In genomic region chr8:106076612-106077011, GRCm38 (mm10) we compare ENCODE assay signal across 8 mouse cellular contexts. TPM values are rescaled to one million over a fixed set of nuclear protein-coding genes. Genes with fewer than 3 reads are reported as not detected.
DNase-seq lines count a peak whose midpoint lies in the region; ATAC-seq lines count a peak whose summit lies in the region.

No protein-coding gene starts in this region.

- H3K27ac ChIP-seq in embryonic facial prominence, embryonic 11.5 days (replicated peaks; ENCODE audit: low read depth, low read length): no peak overlapping the region
- no peak overlapping the region for H3K27ac ChIP-seq in embryonic facial prominence, embryonic 10.5 days (replicated peaks)
- no peak overlapping the region for H3K27ac ChIP-seq in midbrain, embryonic 11.5 days (ENCODE audit: low read depth, low read length)
- H3K27ac ChIP-seq in midbrain, embryonic 10.5 days (replicated peaks): no peak overlapping the region
- no peak overlapping the region for H3K27ac ChIP-seq in forebrain, embryonic 12.5 days

- WGBS in embryonic facial prominence, embryonic 11.5 days: 77% methylated on average over 5 of the region's 5 CpGs
- WGBS in embryonic facial prominence, embryonic 10.5 days: 80% methylated on average over 5 of the region's 5 CpGs
- 83% methylated on average over 5 of the region's 5 CpGs for whole genome bisulfite sequencing in midbrain, embryonic 11.5 days
- 84% methylated on average over 5 of the region's 5 CpGs for WGBS in midbrain, embryonic 10.5 days
- WGBS in forebrain, embryonic 12.5 days: 85% methylated on average over 5 of the region's 5 CpGs

- no peaks in the 10 kb centered on the region for H3K9me3 ChIP-seq in embryonic facial prominence, embryonic 11.5 days (replicated peaks; ENCODE audit: control insufficient read depth, low read length)
- no peaks in the 10 kb centered on the region for H3K9me3 ChIP-seq in embryonic facial prominence, embryonic 10.5 days
- no peaks in the 10 kb centered on the region; the same call in 1 of the 2 replicates for H3K9me3 ChIP-seq in midbrain, embryonic 11.5 days (ENCODE audit: control insufficient read depth, low read length)
- no peaks in the 10 kb centered on the region for H3K9me3 ChIP-seq in midbrain, embryonic 10.5 days (replicated peaks)
- H3K9me3 ChIP-seq in forebrain, embryonic 12.5 days: no peaks in the 10 kb centered on the region; the same call in 1 of the 2 replicates

- peak; percentile 47 for DNase-seq in embryonic facial prominence, embryonic 11.5 days (ENCODE audit: low spot score)
- DNase-seq in embryonic facial prominence, embryonic 10.5 days (ENCODE audit: low spot score): no peak
- peak; percentile 82 for DNase-seq in midbrain, embryonic 11.5 days (ENCODE audit: low spot score, missing footprints)
- DNase-seq in midbrain, embryonic 10.5 days (ENCODE audit: low spot score): no peak
- DNase-seq in retina, embryonic 14.5 days (ENCODE audit: low spot score): peak; percentile 44
- no peak for DNase-seq in urinary bladder, postnatal 4 days (ENCODE audit: low spot score in 2 of 2)

- no peaks in the 10 kb centered on the region for H3K4me1 ChIP-seq in embryonic facial prominence, embryonic 11.5 days (ENCODE audit: control insufficient read depth, insufficient read depth, low read length)
- no peaks in the 10 kb centered on the region for H3K4me1 ChIP-seq in embryonic facial prominence, embryonic 10.5 days
- H3K4me1 ChIP-seq in midbrain, embryonic 11.5 days (ENCODE audit: control insufficient read depth, insufficient read depth, low read length): no peaks in the 10 kb centered on the region
- no peaks in the 10 kb centered on the region for H3K4me1 ChIP-seq in midbrain, embryonic 10.5 days
- no peaks in the 10 kb centered on the region for H3K4me1 ChIP-seq in forebrain, embryonic 12.5 days

- no peaks in the 10 kb centered on the region for H3K27me3 ChIP-seq in embryonic facial prominence, embryonic 11.5 days (ENCODE audit: control insufficient read depth, insufficient read depth, low read length)
- no peaks in the 10 kb centered on the region for H3K27me3 ChIP-seq in embryonic facial prominence, embryonic 10.5 days (replicated peaks; ENCODE audit: low read depth, poor library complexity, severe bottlenecking)
- H3K27me3 ChIP-seq in midbrain, embryonic 11.5 days (ENCODE audit: control insufficient read depth, insufficient read depth, low read length): no peaks in the 10 kb centered on the region
- H3K27me3 ChIP-seq in midbrain, embryonic 10.5 days (ENCODE audit: low read depth, poor library complexity, severe bottlenecking): no peaks in the 10 kb centered on the region
- no peaks in the 10 kb centered on the region for H3K27me3 ChIP-seq in forebrain, embryonic 12.5 days

- H3K36me3 ChIP-seq in embryonic facial prominence, embryonic 11.5 days (replicated peaks; ENCODE audit: control insufficient read depth, insufficient read depth, low read depth, low read length): no peaks in the 10 kb centered on the region
- H3K36me3 ChIP-seq in embryonic facial prominence, embryonic 10.5 days (replicated peaks): peaks cover 32% of the 10 kb centered on the region
- peaks cover 4% of the 10 kb centered on the region for H3K36me3 ChIP-seq in midbrain, embryonic 11.5 days (ENCODE audit: control insufficient read depth, insufficient read depth, low read length)
- peaks cover 29% of the 10 kb centered on the region for H3K36me3 ChIP-seq in midbrain, embryonic 10.5 days
- peaks cover 19% of the 10 kb centered on the region for H3K36me3 ChIP-seq in forebrain, embryonic 12.5 days (replicated peaks)

- H3K9ac ChIP-seq in embryonic facial prominence, embryonic 11.5 days (replicated peaks; ENCODE audit: low read length): no peak overlapping the region
- no peak overlapping the region for H3K9ac ChIP-seq in midbrain, embryonic 11.5 days (ENCODE audit: low read length)
- no peak overlapping the region for H3K9ac ChIP-seq in forebrain, embryonic 12.5 days

- no peak overlapping the region for H3K4me2 ChIP-seq in embryonic facial prominence, embryonic 11.5 days (ENCODE audit: low read depth, low read length)
- no peak overlapping the region for H3K4me2 ChIP-seq in midbrain, embryonic 11.5 days
- no peak overlapping the region for H3K4me2 ChIP-seq in forebrain, embryonic 12.5 days

- no peak overlapping the region for H3K4me3 ChIP-seq in embryonic facial prominence, embryonic 11.5 days (ENCODE audit: low read depth, low read length)
- no peak overlapping the region for H3K4me3 ChIP-seq in embryonic facial prominence, embryonic 10.5 days
- H3K4me3 ChIP-seq in midbrain, embryonic 11.5 days (ENCODE audit: low read depth, low read length): no peak overlapping the region
- H3K4me3 ChIP-seq in midbrain, embryonic 10.5 days: no peak overlapping the region
- no peak overlapping the region for H3K4me3 ChIP-seq in forebrain, embryonic 12.5 days (replicated peaks)

- ATAC-seq in embryonic facial prominence, embryonic 11.5 days (replicated peaks; ENCODE audit: insufficient number of reproducible peaks, low FRiP score, low TSS enrichment, low read depth): no peak
- ATAC-seq in midbrain, embryonic 11.5 days (ENCODE audit: low FRiP score): no peak
- 0 out of 2 replicates have a peak, but pooled peaks have one; percentile 73 for ATAC-seq in common myeloid progenitor, adult 5-6 weeks (replicated peaks; ENCODE audit: low read depth, poor library complexity, severe bottlenecking)
- no peak for ATAC-seq in forebrain, embryonic 12.5 days (ENCODE audit: low FRiP score)

RNA-seq across cellular contexts. Expression of gene Nfatc3, which starts 18.0 kb away (rescaled TPM):
- polyA plus RNA-seq in embryonic facial prominence, embryonic 11.5 days (2014; fragmentation: Nextera tagmentation; extraction: Ambion mirVana): 5.1 and 5.4 TPM in 2 replicates
- polyA plus RNA-seq in embryonic facial prominence, embryonic 10.5 days (2016; fragmentation: Nextera tagmentation; extraction: Ambion mirVana): 6.8 and 7.3 TPM in 2 replicates
- polyA plus RNA-seq in midbrain, embryonic 11.5 days (2014; fragmentation: Nextera tagmentation; extraction: Ambion mirVana): 3.9 and 4.0 TPM in 2 replicates
- polyA plus RNA-seq in midbrain, embryonic 10.5 days (2016; fragmentation: Nextera tagmentation; extraction: Ambion mirVana): 5.3 and 5.9 TPM in 2 replicates
- 37.3 and 47.8 TPM in 2 replicates for total RNA-seq in common myeloid progenitor, adult 5-6 weeks (2017)
- polyA plus RNA-seq in forebrain, embryonic 12.5 days (2016; fragmentation: Nextera tagmentation; extraction: Ambion mirVana): 4.9 and 6.6 TPM in 2 replicates

Comparison
In these comparisons a context has a peak if more than half of its experiments do, and no peak if none do; other contexts are left out.
1. DNase-seq: peak in embryonic facial prominence, embryonic 11.5 days (single experiment), midbrain, embryonic 11.5 days (single experiment) and retina, embryonic 14.5 days (single experiment); none in embryonic facial prominence, embryonic 10.5 days (single experiment), midbrain, embryonic 10.5 days (single experiment) and urinary bladder, postnatal 4 days (0 of 2).